Mouse (Mus musculus): ENCODE data around the gene Crhr1.

Gene Crhr1

DNA sequence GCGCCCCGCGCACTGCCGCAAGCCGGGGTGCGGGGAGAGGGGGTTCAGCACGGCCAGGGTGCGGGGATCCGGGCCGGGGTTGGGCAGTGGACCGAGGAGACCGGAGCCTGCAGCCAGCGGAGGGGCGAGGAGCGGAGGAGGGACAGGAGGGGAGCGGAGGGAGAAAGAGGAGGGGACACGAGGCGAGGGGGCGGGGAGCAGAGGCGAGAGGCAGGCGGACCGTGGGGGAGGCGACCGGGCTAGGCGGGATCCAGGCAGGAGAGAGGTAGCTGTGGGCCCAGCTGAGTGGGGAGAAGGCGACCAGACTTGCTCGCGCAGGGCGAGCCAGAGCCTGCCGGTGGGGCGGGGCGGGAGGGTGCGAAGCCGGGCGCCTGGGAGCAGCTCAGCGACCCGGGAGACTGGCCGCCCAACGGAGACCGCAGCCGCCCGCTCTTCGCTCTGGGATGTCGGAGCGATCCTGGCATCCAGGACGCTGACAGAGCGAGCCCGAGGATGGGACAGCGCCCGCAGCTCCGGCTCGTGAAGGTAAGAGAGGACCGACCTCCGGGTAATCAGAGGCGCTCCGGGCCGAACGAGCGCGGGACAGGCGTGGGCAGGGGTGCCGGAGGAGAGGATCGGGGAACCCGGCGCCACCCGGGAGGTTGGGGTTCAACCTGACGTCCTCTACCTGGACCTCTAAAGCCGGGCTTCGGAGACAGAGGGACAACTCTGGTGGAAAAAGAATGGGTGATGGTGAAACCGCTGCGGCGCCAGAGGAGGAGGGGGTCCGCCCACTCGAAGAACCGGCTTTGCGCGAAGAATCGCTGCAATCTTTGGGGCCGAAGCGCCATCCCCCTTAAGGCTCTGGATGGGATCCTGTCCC, at the start of gene Crhr1:
TSS of gene Crhr1 (plus strand) at position 276 of the 862 bp plus-strand sequence.
- peak; percentile 4 for DNase-seq (ENCODE audit: low spot score)

DNA sequence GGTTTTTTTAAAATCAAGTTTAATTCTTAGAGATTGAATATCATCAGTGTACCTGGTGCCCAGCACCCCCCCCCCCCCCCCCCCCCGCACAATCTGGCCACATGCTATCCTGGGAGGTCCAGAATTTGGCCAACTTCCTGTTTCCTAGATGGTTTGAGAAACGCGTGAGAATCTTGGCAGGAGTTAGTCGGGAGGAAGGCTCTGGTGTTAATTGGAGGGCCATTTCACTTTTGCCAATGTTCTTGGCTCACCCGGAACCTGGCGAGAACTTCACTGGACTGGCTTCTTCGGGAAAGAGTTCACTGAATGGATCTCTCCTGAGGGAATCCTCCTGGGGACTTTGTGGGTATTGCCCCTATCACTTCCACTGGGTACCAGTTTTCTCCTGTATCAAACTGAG, 49.4 kb upstream of the Crhr1 start:
- no peak for DNase-seq (ENCODE audit: low spot score)

DNA sequence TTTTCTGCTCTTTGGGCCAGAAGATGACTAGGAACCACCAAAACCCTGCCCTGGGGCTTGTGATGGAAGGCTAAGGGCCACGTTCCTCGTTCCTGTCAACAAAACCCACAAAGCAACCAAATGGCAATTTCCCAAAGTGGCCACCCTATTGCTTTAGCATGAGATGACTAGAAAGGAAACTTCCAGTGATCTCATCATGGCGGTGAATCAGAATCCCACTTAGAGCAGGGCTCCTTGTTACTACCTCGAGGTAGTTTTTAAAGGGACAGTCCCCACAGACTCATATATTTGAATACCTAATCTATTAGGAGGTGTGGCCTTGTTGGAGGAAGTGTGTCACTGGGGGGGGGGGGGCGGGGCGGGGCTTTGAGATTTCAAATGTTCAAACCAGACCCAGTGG, 48.9 kb upstream of the Crhr1 start:
- no peak for DNase-seq (ENCODE audit: low spot score)

DNA sequence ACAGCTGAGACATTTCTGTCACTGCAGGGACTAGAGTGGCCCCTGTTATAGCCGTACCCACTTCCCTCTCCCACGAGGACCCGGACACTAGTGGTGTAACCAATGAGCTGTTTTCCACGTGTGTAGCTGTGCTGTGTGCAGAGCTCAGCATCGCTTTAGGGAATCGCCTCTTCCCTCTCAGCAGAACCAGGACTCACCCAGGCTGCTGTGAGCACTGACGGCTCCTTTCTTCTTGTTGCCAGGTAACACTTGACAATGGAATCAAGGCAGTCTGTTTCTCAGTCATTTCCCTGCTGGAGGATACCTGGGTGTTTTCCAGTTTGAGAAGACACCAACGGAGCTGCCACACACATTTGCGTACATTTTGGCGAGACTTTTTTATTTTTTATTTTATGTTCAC, 44.1 kb upstream of the Crhr1 start:
- DNase-seq (ENCODE audit: low spot score) = no peak

DNA sequence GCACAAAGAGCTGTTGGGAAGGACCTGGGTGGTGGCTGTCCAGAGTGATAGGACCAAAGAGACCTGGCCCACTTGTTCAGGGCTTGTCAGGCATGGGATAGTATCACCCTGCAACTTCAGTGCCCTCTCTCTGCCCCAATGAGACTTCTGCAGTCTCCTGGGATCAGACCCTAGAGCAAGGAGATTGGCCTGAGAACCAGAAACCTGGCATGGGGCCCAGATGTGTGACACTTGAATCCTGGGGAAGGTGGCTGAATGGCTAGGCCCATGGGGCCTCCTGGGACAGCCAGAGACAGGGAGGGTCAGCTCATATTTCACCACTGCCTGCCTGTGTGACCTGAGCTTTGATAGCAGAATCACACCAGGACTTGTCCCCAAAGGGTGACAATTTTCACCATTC, 41.9 kb upstream of the Crhr1 start:
- no peak for DNase-seq (ENCODE audit: low spot score)

DNA sequence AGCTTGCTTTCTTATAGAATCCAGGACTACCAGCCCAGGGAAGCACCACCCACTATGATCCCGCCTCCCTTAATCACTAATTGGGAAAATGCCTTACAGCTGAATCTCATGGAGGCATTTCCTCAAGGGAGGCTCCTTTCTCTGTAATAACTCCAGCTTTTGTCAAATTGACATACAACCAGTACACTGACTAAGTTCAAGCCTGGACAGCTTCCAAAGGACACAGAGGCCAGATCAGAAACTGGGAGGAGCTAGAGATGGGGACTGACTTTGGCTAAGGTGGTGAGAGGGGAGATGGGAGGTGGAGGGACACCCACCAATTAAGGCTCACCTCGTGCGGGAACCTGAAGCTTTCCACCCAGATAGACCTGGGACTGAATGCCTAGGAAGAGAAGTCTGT, 37.5 kb upstream of the Crhr1 start:
- no peak for DNase-seq (ENCODE audit: low spot score)

DNA sequence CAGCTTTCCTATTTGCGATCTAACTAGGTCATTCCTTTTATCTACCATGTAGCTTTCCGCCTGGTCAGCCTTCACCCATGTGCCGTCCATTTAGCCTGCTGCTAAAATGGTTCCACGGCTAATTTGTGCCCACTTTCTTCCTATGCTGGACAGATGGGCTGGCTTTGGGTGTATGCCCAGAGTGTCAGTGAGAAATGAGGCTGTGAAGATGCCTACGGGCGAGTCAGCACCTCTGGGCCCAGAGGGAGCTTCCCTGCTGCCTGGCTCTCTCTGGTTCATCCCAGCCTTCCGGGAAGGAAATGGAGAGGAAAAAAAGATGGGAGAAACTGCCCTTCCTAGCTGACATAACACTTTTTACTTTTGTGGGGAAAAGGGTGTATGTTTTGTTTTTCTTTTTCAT, 36.1 kb upstream of the Crhr1 start:
- no peak for DNase-seq (ENCODE audit: low spot score)

DNA sequence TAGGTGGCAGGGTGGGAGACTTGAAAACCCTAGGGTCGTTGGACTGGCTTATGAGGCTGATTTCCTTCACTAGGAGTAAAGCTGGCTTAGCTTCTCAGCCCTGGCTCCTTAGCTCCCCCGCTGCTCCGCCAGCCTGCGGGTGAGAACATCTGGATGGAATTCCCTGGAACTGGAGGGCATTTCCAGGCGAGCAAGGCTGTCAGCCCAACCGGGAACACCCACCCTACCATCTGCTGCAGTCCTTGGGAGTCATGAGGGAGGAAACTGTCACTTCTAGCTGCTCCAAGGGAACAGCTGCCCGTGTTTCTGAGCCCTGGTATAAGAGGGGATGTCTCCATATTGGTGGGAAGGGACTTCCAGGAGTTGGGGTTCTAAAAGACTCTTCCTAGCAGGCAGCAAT, 33.1 kb upstream of the Crhr1 start:
- DNase-seq (ENCODE audit: low spot score) = no peak

DNA sequence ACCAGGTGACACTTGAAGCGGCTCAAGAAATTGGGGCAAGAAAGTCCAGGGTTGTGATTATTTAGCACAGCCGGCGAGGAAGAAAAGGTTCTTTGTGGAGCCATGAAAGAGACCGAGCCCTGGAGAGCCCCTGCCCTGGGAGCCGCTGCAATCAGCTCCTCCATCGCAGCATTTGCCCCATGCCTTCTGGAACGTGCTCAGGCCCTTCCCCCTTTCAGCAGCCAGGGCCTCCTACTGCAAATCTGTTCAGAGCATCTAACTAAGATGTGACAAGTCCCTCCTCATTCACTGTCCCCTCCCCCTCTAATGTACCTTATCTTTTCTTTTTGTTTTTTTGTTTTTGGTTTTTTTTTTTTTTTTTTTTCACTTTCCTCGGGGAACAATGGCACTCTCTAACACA, 30.0 kb upstream of the Crhr1 start:
- no peak for DNase-seq (ENCODE audit: low spot score)

DNA sequence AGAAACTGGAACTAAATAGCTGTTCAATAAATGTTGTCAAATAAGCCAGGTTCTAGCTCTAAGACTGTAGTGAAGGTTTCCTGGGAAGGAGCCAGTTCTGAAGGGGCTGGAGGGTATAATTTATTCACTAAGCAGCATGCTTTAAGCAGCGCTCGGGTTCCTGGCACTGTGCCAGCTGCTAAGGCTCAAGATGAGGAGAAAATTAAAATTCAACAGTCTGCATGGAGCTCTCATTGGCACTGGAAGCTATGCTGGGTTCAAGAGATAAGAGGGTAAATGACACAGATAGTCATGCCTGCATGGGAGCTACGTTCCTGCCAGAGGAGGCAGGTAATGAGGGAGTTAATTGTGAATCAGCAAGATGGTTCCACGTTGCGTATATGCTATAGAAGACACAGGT, 26.3 kb upstream of the Crhr1 start:
- no peak for DNase-seq (ENCODE audit: low spot score)

DNA sequence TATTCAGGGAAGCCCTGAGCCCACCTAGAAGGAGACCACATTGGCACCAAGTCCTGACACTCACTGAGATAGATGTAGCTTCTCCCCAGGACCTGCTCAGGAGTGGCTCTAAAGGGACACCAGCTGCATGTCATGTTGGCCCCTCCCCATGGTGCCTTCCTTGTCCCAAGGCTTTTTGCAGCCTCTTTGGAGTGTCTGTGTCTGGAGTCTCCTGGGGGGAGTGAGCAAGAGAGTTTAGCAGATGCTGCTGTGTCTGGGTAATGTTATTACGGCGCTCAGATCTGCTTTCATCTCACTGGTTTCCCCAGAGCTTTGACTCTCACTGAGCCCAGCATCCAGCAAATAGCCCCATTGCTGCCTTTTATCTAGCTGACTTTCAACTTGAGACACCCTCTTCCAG, 25.7 kb upstream of the Crhr1 start:
- DNase-seq (ENCODE audit: low spot score) = no peak

DNA sequence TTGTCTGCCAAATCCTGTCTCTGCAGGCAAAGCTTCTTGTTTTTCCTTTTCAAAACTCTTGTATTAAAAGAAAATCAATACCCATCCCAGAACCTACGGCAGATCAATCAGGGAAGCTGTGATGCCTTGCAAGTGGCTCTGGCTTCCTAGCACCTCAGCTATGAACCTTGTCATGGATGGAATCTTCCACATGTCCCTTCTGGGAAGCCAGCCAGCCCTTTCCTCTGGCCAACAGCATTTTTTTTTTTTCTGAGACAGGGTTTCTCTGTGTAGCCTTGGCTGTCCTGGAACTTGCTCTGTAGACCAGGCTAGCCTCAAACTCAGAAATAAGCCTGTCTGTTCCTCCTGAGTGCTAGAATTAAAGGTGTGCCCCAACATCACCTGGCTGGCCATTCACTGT, 22.3 kb upstream of the Crhr1 start:
- DNase-seq (ENCODE audit: low spot score) = no peak

DNA sequence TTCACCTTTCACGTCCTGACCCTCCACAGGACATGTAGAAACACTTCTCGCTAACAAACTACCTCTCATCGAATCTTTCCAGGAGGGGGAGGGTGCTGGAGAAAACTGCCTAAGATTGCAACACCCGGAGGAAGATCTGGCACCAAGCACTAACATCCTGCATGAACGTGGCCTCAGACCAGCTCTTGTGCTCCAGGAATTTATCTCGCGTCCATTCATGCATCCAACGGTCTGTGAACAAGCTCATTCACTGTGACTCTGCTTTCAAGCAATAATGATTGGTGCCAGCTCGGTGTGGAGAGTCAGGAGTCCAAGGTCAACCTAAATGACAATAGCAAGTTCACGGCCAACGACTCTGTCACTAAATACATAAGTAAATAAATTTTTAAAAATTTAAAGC, 20.8 kb upstream of the Crhr1 start:
- DNase-seq (ENCODE audit: low spot score) = no peak

DNA sequence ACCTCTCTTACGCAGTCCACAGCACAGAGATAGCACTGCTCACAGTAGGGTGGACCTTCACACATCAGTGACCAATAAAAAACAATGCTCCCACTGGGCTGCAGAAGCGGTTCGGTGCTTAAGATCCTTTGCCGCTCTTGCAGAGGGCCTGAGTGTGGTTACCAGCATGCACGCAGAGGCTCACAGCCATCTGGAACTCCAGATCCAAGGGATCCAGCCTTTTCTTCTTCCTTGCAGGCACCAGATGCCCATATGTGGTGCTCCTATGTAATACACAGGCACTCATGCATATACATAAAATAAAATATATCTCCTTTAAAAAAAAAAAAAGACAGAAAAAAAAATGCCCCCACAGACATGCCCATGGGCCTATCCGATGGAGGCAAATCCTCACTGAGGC, 19.0 kb upstream of the Crhr1 start:
- DNase-seq (ENCODE audit: low spot score) = no peak

DNA sequence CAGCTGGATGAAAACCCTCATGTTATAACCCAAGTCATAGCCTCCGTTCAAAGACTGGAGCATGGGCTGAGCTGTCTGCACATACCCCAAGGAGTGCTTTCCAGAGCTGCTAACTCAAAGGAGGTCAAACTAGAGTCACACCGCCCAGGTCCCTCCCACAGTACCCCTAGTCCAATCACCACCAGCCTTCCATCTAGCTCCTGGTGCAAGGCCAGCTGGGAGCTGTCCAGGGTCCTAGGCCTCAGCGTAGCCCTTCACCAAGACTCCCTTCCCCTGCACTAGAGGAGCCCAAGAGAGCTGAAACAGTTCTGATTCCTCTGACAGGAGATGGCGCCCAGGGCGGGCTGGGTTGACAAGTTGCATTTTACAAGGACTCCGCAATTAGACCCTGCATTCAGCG, 18.0 kb upstream of the Crhr1 start:
- DNase-seq (ENCODE audit: low spot score) = peak; percentile 37

DNA sequence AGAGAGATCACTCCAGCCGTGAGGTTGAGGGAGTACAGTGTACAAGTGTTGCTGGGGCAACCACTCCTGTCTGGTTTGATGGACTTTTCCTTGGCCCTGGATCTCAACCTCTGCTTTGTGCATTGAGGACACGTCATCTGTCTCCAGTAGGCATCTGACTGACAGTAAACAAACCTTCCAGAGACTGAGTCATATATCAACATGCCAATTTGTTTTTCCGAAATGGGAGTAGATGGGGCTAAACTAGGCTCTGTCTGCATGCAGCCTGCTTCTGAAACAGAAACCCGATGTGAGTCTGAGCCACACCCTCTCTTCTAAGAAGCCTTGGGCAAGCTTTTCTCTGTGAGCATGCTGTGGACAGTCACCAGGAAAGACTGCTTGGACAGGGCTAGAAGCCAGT, 14.3 kb upstream of the Crhr1 start:
- DNase-seq (ENCODE audit: low spot score) = no peak

DNA sequence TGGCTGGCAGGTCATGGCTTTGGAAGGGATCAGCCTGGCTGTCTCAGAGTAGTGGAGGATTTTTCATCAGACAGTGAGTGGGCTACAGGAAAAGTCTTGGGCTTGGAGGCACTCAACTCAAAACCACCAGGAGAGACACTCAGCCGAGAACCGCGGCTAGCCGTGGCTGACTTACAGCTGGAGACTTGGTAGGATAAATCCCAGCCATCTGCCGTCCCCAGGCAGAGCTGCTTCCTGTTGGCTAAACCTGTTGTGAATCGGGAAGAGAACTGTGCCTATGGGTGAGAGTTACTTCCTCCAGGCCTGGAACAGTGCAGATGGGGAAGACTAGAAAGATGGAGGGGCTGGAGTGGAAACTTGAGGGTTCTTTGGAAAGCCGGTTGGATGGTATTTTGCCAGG, 9.7 kb upstream of the Crhr1 start:
- no peak for DNase-seq (ENCODE audit: low spot score)

DNA sequence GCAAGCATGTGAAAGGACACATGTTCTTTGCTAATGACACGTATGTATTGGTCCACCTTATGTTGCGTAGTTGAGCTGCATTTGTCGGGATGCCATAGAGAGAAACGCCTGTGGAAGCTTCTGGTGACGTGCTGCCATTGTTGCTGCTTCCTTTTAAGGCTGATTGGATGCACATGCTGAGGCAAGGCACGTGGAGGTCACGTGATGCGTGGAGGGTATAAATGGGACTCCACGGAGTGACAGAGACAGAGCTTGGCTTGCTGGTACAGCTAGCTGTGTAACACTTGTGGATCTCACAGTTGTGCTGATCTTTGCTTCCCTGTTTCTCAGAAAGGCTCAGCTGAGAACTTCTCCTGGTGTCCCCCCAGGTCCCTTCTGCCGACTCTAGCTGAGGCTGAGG, 9.2 kb upstream of the Crhr1 start:
- no peak for DNase-seq (ENCODE audit: low spot score)

DNA sequence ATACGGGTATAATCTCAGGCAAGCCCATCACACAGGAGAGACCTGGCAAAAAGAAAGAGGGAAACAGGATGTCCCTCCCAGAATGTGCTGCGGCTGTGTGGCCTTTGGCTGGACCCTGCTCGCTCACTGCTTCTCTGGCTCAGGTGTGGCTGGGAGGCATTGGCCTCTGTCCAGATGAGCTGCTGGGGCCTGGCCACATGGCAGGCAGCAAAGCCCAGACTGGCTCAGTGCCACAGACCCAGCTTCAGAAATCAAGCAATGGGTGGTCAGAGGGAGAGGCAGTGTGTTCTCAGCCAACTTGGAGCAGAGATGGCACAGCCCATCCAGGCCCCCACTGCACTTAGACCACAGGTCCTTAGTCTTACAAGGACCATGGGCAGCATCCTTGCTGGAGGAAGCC, 8.1 kb upstream of the Crhr1 start:
- DNase-seq (ENCODE audit: low spot score) = no peak

DNA sequence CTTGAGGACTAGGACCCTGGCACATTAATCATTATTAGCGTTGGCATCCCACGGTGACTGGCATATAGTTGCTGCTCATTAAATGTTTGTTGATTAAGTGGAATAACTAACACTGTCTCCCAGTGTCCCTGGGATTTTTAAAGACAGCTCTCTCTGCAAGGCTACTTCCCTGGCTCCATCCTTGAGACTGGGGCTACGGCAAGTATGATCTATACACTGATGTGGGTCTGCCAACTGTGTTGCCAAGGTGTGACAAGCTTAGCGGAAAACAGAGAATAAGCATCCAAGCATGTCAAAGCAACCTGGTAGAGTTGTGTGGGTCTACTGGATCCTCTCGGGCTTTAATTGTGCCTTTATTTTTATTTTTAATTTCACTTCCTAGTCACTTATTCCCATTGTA, 3.2 kb upstream of the Crhr1 start:
- DNase-seq (ENCODE audit: low spot score) = no peak

DNA sequence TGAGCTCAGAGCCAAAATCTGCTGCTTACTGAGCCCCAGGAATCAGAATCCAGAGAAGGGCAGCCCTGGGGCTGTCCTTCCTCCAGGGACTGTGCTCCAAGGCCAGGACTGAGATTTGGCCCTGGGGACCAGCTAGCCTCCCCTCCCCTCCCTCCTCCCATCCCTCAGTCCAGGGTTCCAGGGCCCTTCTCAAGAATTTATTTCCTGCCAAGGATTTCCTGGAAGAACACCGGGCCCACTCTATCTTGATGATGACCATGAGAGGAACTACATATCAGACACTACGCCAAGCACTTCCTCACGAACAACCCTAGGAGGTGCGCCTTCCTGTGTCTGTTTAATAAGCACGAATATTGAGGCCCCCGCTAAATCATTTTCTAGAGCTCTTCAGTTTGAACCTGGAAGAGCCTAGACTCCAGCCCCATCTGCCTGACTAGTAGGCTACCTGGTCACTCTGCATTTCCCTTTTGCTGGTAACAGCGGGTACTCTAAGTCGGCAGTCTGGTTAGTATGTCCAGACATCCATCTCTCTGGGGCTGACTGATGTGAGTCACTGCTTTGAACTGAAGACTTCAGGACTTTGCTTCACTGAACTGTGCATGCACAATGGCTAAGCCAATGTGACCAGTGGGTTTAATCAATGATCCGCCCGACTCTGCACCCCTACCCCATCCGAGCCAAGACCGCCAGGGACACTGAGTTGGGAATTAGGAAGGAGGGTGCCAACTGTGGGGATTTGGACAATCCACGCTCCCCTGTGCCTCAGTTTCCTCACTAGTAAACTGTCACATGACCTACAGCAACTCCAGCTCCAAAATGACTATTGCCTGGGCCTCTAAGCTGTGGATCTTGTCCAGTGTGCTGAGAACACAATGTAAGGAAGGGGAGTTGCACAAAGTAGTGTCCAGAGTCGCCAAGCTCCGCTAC, 1.7 kb upstream of the Crhr1 start:
- no peak for DNase-seq (ENCODE audit: low spot score)

DNA sequence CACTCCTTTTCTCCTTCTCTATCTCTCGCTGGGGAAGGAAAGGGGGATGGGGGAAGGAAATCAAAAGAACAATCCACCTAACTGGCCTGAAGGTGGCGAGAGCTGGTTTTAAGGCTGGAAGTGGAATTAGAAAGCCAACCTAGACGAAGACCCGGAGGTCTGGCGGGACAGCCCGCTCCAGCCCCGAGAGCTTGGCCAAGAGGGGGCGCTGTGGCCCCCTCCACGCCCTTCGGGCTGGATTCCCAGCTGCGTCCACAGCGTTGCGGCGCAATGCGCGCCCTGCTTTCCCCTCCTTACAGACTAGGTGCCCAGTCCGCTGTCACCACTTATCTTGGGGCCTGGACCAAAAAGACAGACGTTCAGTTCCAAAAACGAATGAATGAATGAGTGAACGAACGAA, 899 bp upstream of the Crhr1 start:
- peak; percentile 8 for DNase-seq (ENCODE audit: low spot score)

DNA sequence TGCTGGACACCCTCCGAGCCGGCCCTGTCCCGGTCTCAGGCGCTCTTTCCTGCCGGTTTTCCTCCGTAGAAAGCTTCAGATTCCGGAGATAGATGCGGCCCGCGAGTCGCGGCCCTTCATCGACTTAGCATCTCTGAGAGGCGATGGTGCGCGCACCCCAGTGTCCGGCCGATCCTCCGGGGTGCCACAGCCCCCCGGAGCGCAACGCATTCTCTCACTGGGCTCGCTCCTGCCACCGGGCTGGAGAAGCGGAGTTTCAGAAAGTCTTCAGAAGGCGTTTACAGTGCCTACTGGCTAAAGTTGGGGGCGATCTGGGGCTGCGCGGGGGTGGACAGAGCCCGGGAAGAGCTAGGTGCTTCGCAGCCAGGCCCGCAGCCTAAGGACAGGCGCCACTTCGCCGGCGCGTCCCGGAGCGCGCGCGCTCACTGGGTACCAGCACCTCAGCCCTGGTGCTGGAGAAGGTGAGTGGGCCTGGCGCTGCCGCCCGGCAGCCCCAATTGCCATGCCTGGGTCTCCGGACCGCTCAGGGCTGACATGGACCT, 858 bp downstream of the Crhr1 start:
- DNase-seq (ENCODE audit: low spot score) = no peak

All from urinary bladder, postnatal 25 days (tissue).